Mouse (Mus musculus): ENCODE measurements at regions not wholly inside any gene's neighbourhood (a gene's known extent, or its start where the extent isn't known, plus 50 kb on each side); places are given as distances from the start of the nearest gene placed in this dataset.

- Histone ChIP-seq H3K4me1 (replicated peaks; ENCODE audit: control insufficient read depth, insufficient read depth, low read length) (no peaks in the 10 kb centered on the region), H3K9me3 (ENCODE audit: control insufficient read depth, low read length) (no peaks in the 10 kb centered on the region), H3K4me3 (ENCODE audit: low read depth, low read length) (no peak overlapping the region), H3K27me3 (replicated peaks; ENCODE audit: control insufficient read depth, insufficient read depth, low read length) (no peaks in the 10 kb centered on the region), H3K27ac (ENCODE audit: low read depth) (no peak overlapping the region), H3K9ac (ENCODE audit: low read length) (no peak overlapping the region), H3K4me2 (ENCODE audit: low read length) (no peak overlapping the region), H3K36me3 (ENCODE audit: control insufficient read depth, insufficient read depth, low read length) (no peaks in the 10 kb centered on the region)
- DNase-seq (ENCODE audit: low spot score), result no peak
- no peak for ATAC-seq (replicated peaks; ENCODE audit: low FRiP score, low TSS enrichment, low read depth)
- 21% methylated on average over 2 of the region's 2 CpGs for WGBS
Observed at GRCm38 (mm10) chr12:93385578-93385977, 1536.6 kb upstream of the Sel1l start.

GRCm38 (mm10) chr12:93342933-93343332 lies 1494.0 kb upstream of the Sel1l start:
- ATAC-seq (replicated peaks; ENCODE audit: low FRiP score, low TSS enrichment, low read depth), result no peak

GRCm38 (mm10) chr12:93342525-93342924 lies 1493.6 kb upstream of the Sel1l start:
- H3K9me3 ChIP-seq (ENCODE audit: control insufficient read depth, low read length), result no peaks in the 10 kb centered on the region
- no peak overlapping the region for H3K9ac ChIP-seq (ENCODE audit: low read length)
- H3K4me2 ChIP-seq (ENCODE audit: low read length), result no peak overlapping the region
- ATAC-seq (replicated peaks; ENCODE audit: low FRiP score, low TSS enrichment, low read depth), result no peak
- H3K27me3 ChIP-seq (replicated peaks; ENCODE audit: control insufficient read depth, insufficient read depth, low read length), result no peaks in the 10 kb centered on the region
- no peak for DNase-seq (ENCODE audit: low spot score)
- 62% methylated on average over 4 of the region's 4 CpGs for WGBS
- no peak overlapping the region for H3K27ac ChIP-seq (ENCODE audit: low read depth)
- no peaks in the 10 kb centered on the region for H3K4me1 ChIP-seq (replicated peaks; ENCODE audit: control insufficient read depth, insufficient read depth, low read length)
- H3K36me3 ChIP-seq (ENCODE audit: control insufficient read depth, insufficient read depth, low read length), result no peaks in the 10 kb centered on the region
- H3K4me3 ChIP-seq (ENCODE audit: low read depth, low read length), result no peak overlapping the region

More at GRCm38 (mm10) chr12:93342933-93343332, 1494.0 kb upstream of the Sel1l start:
- no peak overlapping the region for H3K27ac ChIP-seq (ENCODE audit: low read depth)
- no peaks in the 10 kb centered on the region for H3K36me3 ChIP-seq (ENCODE audit: control insufficient read depth, insufficient read depth, low read length)
- H3K4me3 ChIP-seq (ENCODE audit: low read depth, low read length), result no peak overlapping the region
- H3K27me3 ChIP-seq (replicated peaks; ENCODE audit: control insufficient read depth, insufficient read depth, low read length), result no peaks in the 10 kb centered on the region
- no peak for DNase-seq (ENCODE audit: low spot score)
- 28% methylated on average over 4 of the region's 4 CpGs for WGBS
- H3K4me2 ChIP-seq (ENCODE audit: low read length), result no peak overlapping the region
- H3K9ac ChIP-seq (ENCODE audit: low read length), result no peak overlapping the region
- no peaks in the 10 kb centered on the region for H3K9me3 ChIP-seq (ENCODE audit: control insufficient read depth, low read length)
- no peaks in the 10 kb centered on the region for H3K4me1 ChIP-seq (replicated peaks; ENCODE audit: control insufficient read depth, insufficient read depth, low read length)

GRCm38 (mm10) chr12:93335520-93335919 lies 1486.6 kb upstream of the Sel1l start:
- H3K27me3 ChIP-seq (replicated peaks; ENCODE audit: control insufficient read depth, insufficient read depth, low read length), result no peaks in the 10 kb centered on the region
- no peak overlapping the region for H3K4me3 ChIP-seq (ENCODE audit: low read depth, low read length)
- WGBS, result 92% methylated on average over 1 of the region's 1 CpGs
- no peaks in the 10 kb centered on the region for H3K9me3 ChIP-seq (ENCODE audit: control insufficient read depth, low read length)
- H3K9ac ChIP-seq (ENCODE audit: low read length), result no peak overlapping the region
- H3K27ac ChIP-seq (ENCODE audit: low read depth), result no peak overlapping the region
- no peak overlapping the region for H3K4me2 ChIP-seq (ENCODE audit: low read length)
- no peak for ATAC-seq (replicated peaks; ENCODE audit: low FRiP score, low TSS enrichment, low read depth)
- H3K36me3 ChIP-seq (ENCODE audit: control insufficient read depth, insufficient read depth, low read length), result no peaks in the 10 kb centered on the region
- DNase-seq (ENCODE audit: low spot score), result no peak
- no peaks in the 10 kb centered on the region for H3K4me1 ChIP-seq (replicated peaks; ENCODE audit: control insufficient read depth, insufficient read depth, low read length)

GRCm38 (mm10) chr12:93312214-93312613 lies 1463.3 kb upstream of the Sel1l start:
- no peaks in the 10 kb centered on the region for H3K9me3 ChIP-seq (ENCODE audit: control insufficient read depth, low read length)
- no peaks in the 10 kb centered on the region for H3K27me3 ChIP-seq (replicated peaks; ENCODE audit: control insufficient read depth, insufficient read depth, low read length)
- no peaks in the 10 kb centered on the region for H3K36me3 ChIP-seq (ENCODE audit: control insufficient read depth, insufficient read depth, low read length)
- H3K4me1 ChIP-seq (replicated peaks; ENCODE audit: control insufficient read depth, insufficient read depth, low read length), result no peaks in the 10 kb centered on the region
- no peak overlapping the region for H3K4me2 ChIP-seq (ENCODE audit: low read length)
- no peak overlapping the region for H3K27ac ChIP-seq (ENCODE audit: low read depth)
- DNase-seq (ENCODE audit: low spot score) (no peak), ATAC-seq (replicated peaks; ENCODE audit: low FRiP score, low TSS enrichment, low read depth) (no peak)
- no peak overlapping the region for H3K4me3 ChIP-seq (ENCODE audit: low read depth, low read length)
- H3K9ac ChIP-seq (ENCODE audit: low read length), result no peak overlapping the region

GRCm38 (mm10) chr12:93281816-93282215 lies 1432.9 kb upstream of the Sel1l start:
- no peak for ATAC-seq (replicated peaks; ENCODE audit: low FRiP score, low TSS enrichment, low read depth)
- H3K36me3 ChIP-seq (ENCODE audit: control insufficient read depth, insufficient read depth, low read length), result no peaks in the 10 kb centered on the region
- no peak for DNase-seq (ENCODE audit: low spot score)
- no peak overlapping the region for H3K4me2 ChIP-seq (ENCODE audit: low read length)
- no peak overlapping the region for H3K27ac ChIP-seq (ENCODE audit: low read depth)
- H3K4me3 ChIP-seq (ENCODE audit: low read depth, low read length), result no peak overlapping the region
- no peaks in the 10 kb centered on the region for H3K9me3 ChIP-seq (ENCODE audit: control insufficient read depth, low read length)
- no peaks in the 10 kb centered on the region for H3K27me3 ChIP-seq (replicated peaks; ENCODE audit: control insufficient read depth, insufficient read depth, low read length)
- H3K4me1 ChIP-seq (replicated peaks; ENCODE audit: control insufficient read depth, insufficient read depth, low read length), result no peaks in the 10 kb centered on the region
- no peak overlapping the region for H3K9ac ChIP-seq (ENCODE audit: low read length)
- 79% methylated on average over 2 of the region's 2 CpGs for WGBS

GRCm38 (mm10) chr12:93273652-93274051 lies 1424.7 kb upstream of the Sel1l start:
- H3K9ac ChIP-seq (ENCODE audit: low read length), result no peak overlapping the region
- no peak overlapping the region for H3K4me2 ChIP-seq (ENCODE audit: low read length)
- no peaks in the 10 kb centered on the region for H3K9me3 ChIP-seq (ENCODE audit: control insufficient read depth, low read length)
- WGBS, result 83% methylated on average over 2 of the region's 2 CpGs
- H3K4me1 ChIP-seq (replicated peaks; ENCODE audit: control insufficient read depth, insufficient read depth, low read length), result no peaks in the 10 kb centered on the region
- DNase-seq (ENCODE audit: low spot score), result no peak
- no peaks in the 10 kb centered on the region for H3K36me3 ChIP-seq (ENCODE audit: control insufficient read depth, insufficient read depth, low read length)
- H3K27me3 ChIP-seq (replicated peaks; ENCODE audit: control insufficient read depth, insufficient read depth, low read length), result no peaks in the 10 kb centered on the region
- no peak overlapping the region for H3K27ac ChIP-seq (ENCODE audit: low read depth)
- no peak for ATAC-seq (replicated peaks; ENCODE audit: low FRiP score, low TSS enrichment, low read depth)
- H3K4me3 ChIP-seq (ENCODE audit: low read depth, low read length), result no peak overlapping the region

- no peak for DNase-seq (ENCODE audit: low spot score)
- Histone ChIP-seq H3K27me3 (replicated peaks; ENCODE audit: control insufficient read depth, insufficient read depth, low read length) (no peaks in the 10 kb centered on the region), H3K4me3 (ENCODE audit: low read depth, low read length) (no peak overlapping the region), H3K9ac (ENCODE audit: low read length) (no peak overlapping the region), H3K27ac (ENCODE audit: low read depth) (no peak overlapping the region), H3K9me3 (ENCODE audit: control insufficient read depth, low read length) (no peaks in the 10 kb centered on the region), H3K36me3 (ENCODE audit: control insufficient read depth, insufficient read depth, low read length) (no peaks in the 10 kb centered on the region), H3K4me1 (replicated peaks; ENCODE audit: control insufficient read depth, insufficient read depth, low read length) (no peaks in the 10 kb centered on the region), H3K4me2 (ENCODE audit: low read length) (no peak overlapping the region)
- no peak for ATAC-seq (replicated peaks; ENCODE audit: low FRiP score, low TSS enrichment, low read depth)
- WGBS, result 82% methylated on average over 3 of the region's 3 CpGs
Observed at GRCm38 (mm10) chr12:93230237-93230636, 1381.3 kb upstream of the Sel1l start.

GRCm38 (mm10) chr12:93226826-93227225 lies 1377.9 kb upstream of the Sel1l start:
- DNase-seq (ENCODE audit: low spot score) (no peak), ATAC-seq (replicated peaks; ENCODE audit: low FRiP score, low TSS enrichment, low read depth) (no peak)
- H3K4me1 ChIP-seq (replicated peaks; ENCODE audit: control insufficient read depth, insufficient read depth, low read length), result no peaks in the 10 kb centered on the region
- H3K9me3 ChIP-seq (ENCODE audit: control insufficient read depth, low read length), result no peaks in the 10 kb centered on the region
- no peak overlapping the region for H3K27ac ChIP-seq (ENCODE audit: low read depth)
- no peak overlapping the region for H3K4me2 ChIP-seq (ENCODE audit: low read length)
- H3K36me3 ChIP-seq (ENCODE audit: control insufficient read depth, insufficient read depth, low read length), result no peaks in the 10 kb centered on the region
- H3K27me3 ChIP-seq (replicated peaks; ENCODE audit: control insufficient read depth, insufficient read depth, low read length), result no peaks in the 10 kb centered on the region
- no peak overlapping the region for H3K9ac ChIP-seq (ENCODE audit: low read length)
- WGBS, result 88% methylated on average over 1 of the region's 1 CpGs
- no peak overlapping the region for H3K4me3 ChIP-seq (ENCODE audit: low read depth, low read length)
